32 mouse cellular contexts compared by ENCODE assay signal in the genomic region with DNA sequence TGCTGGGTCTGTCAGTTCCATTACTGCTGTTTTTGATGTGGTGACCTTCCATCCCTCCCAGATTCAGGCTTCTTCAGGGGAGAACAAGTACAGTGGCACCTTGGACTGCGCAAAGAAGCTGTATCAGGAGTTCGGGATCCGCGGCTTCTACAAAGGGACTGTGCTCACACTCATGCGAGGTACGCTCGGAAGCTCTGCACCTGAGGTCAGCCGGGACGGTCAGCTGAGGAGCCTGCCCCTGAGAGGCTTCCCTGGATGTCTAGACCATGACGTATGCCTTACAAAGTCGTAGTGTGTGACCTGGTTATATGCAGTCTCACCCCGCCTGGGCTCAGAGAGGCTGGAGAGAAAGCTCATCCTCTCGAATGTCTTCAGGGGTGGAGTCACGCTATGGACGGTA.
"Had no signal": no experiment of that assay in that cellular context is flagged by ENCODE, and none has a peak within 500 bp of the region (broad histone marks: within the 10 kb centered on the region; RNA-seq: fewer than 3 reads in every experiment).

No protein-coding gene starts in this region.

- H3K27me3 ChIP-seq: limb, embryonic 12.5 days; limb, embryonic 13.5 days; limb, embryonic 15.5 days; liver, embryonic 12.5 days; liver, embryonic 13.5 days; liver, embryonic 15.5 days; lung, embryonic 15.5 days; megakaryocyte, embryonic 14.5 days; midbrain, embryonic 12.5 days; midbrain, embryonic 13.5 days; midbrain, embryonic 15.5 days; neural tube, embryonic 12.5 days had no signal

- H3K4me2 ChIP-seq: limb, embryonic 12.5 days; limb, embryonic 13.5 days; limb, embryonic 15.5 days; liver, embryonic 11.5 days; liver, embryonic 12.5 days; liver, embryonic 13.5 days; liver, embryonic 15.5 days; lung, embryonic 14.5 days; lung, embryonic 15.5 days; midbrain, embryonic 11.5 days; midbrain, embryonic 12.5 days; midbrain, embryonic 13.5 days; midbrain, embryonic 15.5 days; neural tube, embryonic 12.5 days had no signal

- H3K9ac ChIP-seq: limb, embryonic 12.5 days; limb, embryonic 13.5 days; limb, embryonic 15.5 days; liver, embryonic 12.5 days; liver, embryonic 13.5 days; liver, embryonic 14.5 days; liver, embryonic 15.5 days; liver, postnatal 0 days; lung, embryonic 14.5 days; lung, embryonic 15.5 days; midbrain, embryonic 12.5 days; midbrain, embryonic 13.5 days; midbrain, embryonic 15.5 days; neural tube, embryonic 12.5 days had no signal

- H3K4me1 ChIP-seq: limb, embryonic 10.5 days; limb, embryonic 12.5 days; limb, embryonic 13.5 days; limb, embryonic 15.5 days; liver, embryonic 12.5 days; liver, embryonic 13.5 days; liver, embryonic 15.5 days; lung, embryonic 15.5 days; midbrain, embryonic 10.5 days; midbrain, embryonic 12.5 days; midbrain, embryonic 13.5 days; midbrain, embryonic 15.5 days; neural tube, embryonic 12.5 days had no signal

- H3K4me3 ChIP-seq: limb, embryonic 10.5 days; limb, embryonic 12.5 days; limb, embryonic 13.5 days; limb, embryonic 15.5 days; liver, embryonic 12.5 days; liver, embryonic 13.5 days; liver, embryonic 15.5 days; lung, embryonic 15.5 days; megakaryocyte, embryonic 14.5 days; midbrain, embryonic 10.5 days; midbrain, embryonic 12.5 days; midbrain, embryonic 13.5 days; midbrain, embryonic 15.5 days; myocyte; neural tube, embryonic 12.5 days had no signal

- DNase-seq: left cerebral cortex, postnatal 4 days; liver; liver, embryonic 13.5 days; liver, postnatal 0 days; lung, adult 18-20 months; lung, adult 2 months; lung, embryonic 14.5 days; lung, postnatal 10 days; lung, postnatal 14 days; lung, postnatal 36 days; lung, postnatal 4 days; midbrain, embryonic 14.5 days had no signal

- ATAC-seq: liver, embryonic 12.5 days; liver, postnatal 0 days; lung, postnatal 0 days; midbrain, embryonic 13.5 days; midbrain, embryonic 15.5 days; midbrain, embryonic 16.5 days had no signal

- H3K27ac ChIP-seq: limb, embryonic 10.5 days; limb, embryonic 12.5 days; limb, embryonic 13.5 days; limb, embryonic 15.5 days; liver, embryonic 12.5 days; liver, embryonic 13.5 days; liver, embryonic 14.5 days; liver, embryonic 15.5 days; lung, embryonic 15.5 days; macrophage; midbrain, embryonic 10.5 days; midbrain, embryonic 12.5 days; midbrain, embryonic 13.5 days; midbrain, embryonic 15.5 days; neural tube, embryonic 12.5 days had no signal

- H3K9me3 ChIP-seq: limb, embryonic 10.5 days; limb, embryonic 12.5 days; limb, embryonic 13.5 days; limb, embryonic 15.5 days; liver, embryonic 12.5 days; liver, embryonic 13.5 days; liver, embryonic 15.5 days; lung, embryonic 15.5 days; megakaryocyte, embryonic 14.5 days; midbrain, embryonic 10.5 days; midbrain, embryonic 12.5 days; midbrain, embryonic 13.5 days; midbrain, embryonic 15.5 days; neural tube, embryonic 12.5 days had no signal
